Mouse (Mus musculus) ES-Bruce4 (cell line): ENCODE measurements around the gene Stxbp5l. TPM values are rescaled to one million over a fixed set of nuclear protein-coding genes. Genes with fewer than 3 reads are reported as not detected.
"Not testable (repeated sequence)": the region's sequence is repeated elsewhere in the genome, so short reads cannot be mapped to it uniquely, and the experiment has no call there.

Source experiments
- H3K27ac ChIP-seq: 2 replicates; pipeline ENCODE4 v1.5.1; 2012; ENCODE audit warnings: low read length, inconsistent platforms; ENCODE audit not compliant: insufficient read depth
- H3K27me3 ChIP-seq: 2 replicates; pipeline ENCODE4 v1.6.1; 2012; ENCODE audit warnings: mild to moderate bottlenecking, low read length, inconsistent platforms; ENCODE audit not compliant: control insufficient read depth, poor library complexity, insufficient read depth, severe bottlenecking
- H3K36me3 ChIP-seq: 2 replicates; pipeline ENCODE4 v1.6.1; 2012; ENCODE audit warnings: inconsistent platforms, mild to moderate bottlenecking, low read length, moderate library complexity; ENCODE audit not compliant: control insufficient read depth, poor library complexity, insufficient read depth, severe bottlenecking
- H3K4me1 ChIP-seq: one replicate; pipeline ENCODE4 v1.8.1; 2011; ENCODE audit warnings: low read length; ENCODE audit not compliant: control insufficient read depth, insufficient read depth
- H3K4me3 ChIP-seq: 2 replicates; pipeline ENCODE4 v1.5.1; 2011; ENCODE audit warnings: low read depth, mild to moderate bottlenecking, low read length
- H3K9ac ChIP-seq: 2 replicates; pipeline ENCODE4 v1.6.1; 2012; ENCODE audit warnings: low read depth, mild to moderate bottlenecking, inconsistent platforms; ENCODE audit not compliant: poor library complexity, severe bottlenecking
- H3K9me3 ChIP-seq: replicated peaks from 2 replicates; pipeline ENCODE4 v1.6.1; 2012; ENCODE audit warnings: mild to moderate bottlenecking, low read length, inconsistent platforms; ENCODE audit not compliant: control insufficient read depth, poor library complexity, insufficient read depth, severe bottlenecking
- CTCF ChIP-seq: IDR thresholded peaks from one replicate; pipeline ENCODE4 v1.8.1; 2011; ENCODE audit warnings: low read depth, low read length
- EP300 ChIP-seq: IDR thresholded peaks from 2 replicates; pipeline ENCODE4 v1.6.1; 2011; ENCODE audit warnings: low read depth, low read length; ENCODE audit not compliant: insufficient read depth
- POLR2A ChIP-seq: IDR thresholded peaks from one replicate; pipeline ENCODE4 v1.8.1; 2011; ENCODE audit warnings: low read length; ENCODE audit not compliant: insufficient read depth
- polyA plus RNA-seq: library from polyadenylated mRNA; stranded (reverse); fragments of >200 nt; gene quantifications from 2 replicates; pipeline ENCODE4 v1.2.4, GENCODE M21; 2011; ENCODE audit warnings: low read depth; ENCODE audit not compliant: missing spikeins, insufficient read depth, insufficient read length

Stxbp5l gene
- polyA plus RNA-seq, 1 experiment, result 0.18 TPM

DNA sequence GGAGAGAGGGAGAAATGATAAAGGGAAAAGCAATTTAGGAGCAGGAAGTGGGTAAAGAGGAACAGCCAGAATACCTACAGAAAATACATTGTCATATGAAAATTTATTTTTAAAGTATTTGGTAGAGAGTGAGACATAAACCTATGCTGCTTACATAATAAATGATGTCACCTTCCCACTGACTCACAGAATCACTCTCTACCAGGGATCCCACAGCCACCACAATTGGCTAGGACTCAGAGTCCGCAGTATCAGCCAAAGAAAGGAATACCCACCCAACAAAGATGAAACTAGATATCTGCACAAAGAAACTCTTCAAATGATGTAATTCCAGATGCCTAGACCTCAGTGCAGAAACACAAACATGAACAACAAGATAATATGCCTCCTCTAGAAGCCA lies 12.0 kb downstream of the Stxbp5l start:
- no peaks in the 10 kb centered on the region for H3K27me3 ChIP-seq
- no peaks in the 10 kb centered on the region for H3K36me3 ChIP-seq
- no peak overlapping the region for H3K27ac ChIP-seq
- TF ChIP-seq EP300 (no peak), POLR2A (no peak), CTCF (no peak)
- no peaks in the 10 kb centered on the region for H3K9me3 ChIP-seq
- H3K4me1 ChIP-seq, result no peaks in the 10 kb centered on the region
- H3K4me3 ChIP-seq, result no peak overlapping the region
- no peak overlapping the region for H3K9ac ChIP-seq

GRCm38 (mm10) chr16:37367426-37367825 lies 17.3 kb downstream of the Stxbp5l start:
- no peaks in the 10 kb centered on the region for H3K36me3 ChIP-seq
- H3K27ac ChIP-seq, result no peak overlapping the region
- TF ChIP-seq EP300 (no peak), POLR2A (no peak), CTCF (no peak)
- no peak overlapping the region for H3K9ac ChIP-seq
- no peaks in the 10 kb centered on the region for H3K9me3 ChIP-seq
- H3K4me1 ChIP-seq, result no peaks in the 10 kb centered on the region
- H3K27me3 ChIP-seq, result no peaks in the 10 kb centered on the region
- H3K4me3 ChIP-seq, result no peak overlapping the region

GRCm38 (mm10) chr16:37363958-37364357 lies 20.8 kb downstream of the Stxbp5l start:
- H3K9me3 ChIP-seq, result no peaks in the 10 kb centered on the region

DNA sequence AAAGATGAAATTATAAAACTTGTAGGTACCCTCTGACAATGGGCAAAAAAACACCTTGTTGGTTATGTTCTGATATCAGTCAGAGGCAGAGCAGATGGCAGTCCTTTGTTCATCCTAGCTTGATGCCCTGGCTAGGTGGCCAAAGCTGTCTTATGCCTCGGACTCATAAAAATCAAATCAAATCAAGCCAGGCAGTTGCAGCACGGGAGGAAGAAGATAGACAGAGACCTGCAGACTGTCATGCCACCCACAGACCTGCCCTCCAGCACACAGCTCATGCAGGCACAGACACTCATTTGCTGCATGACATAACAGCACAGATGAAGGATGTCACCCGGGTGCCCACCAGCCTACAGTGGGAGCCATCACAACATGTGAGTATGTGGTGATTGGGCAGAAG lies 29.1 kb downstream of the Stxbp5l start:
- TF ChIP-seq POLR2A, result no peak
- no peak for TF ChIP-seq CTCF
- TF ChIP-seq EP300, result no peak
- Histone ChIP-seq H3K27ac (no peak overlapping the region), H3K27me3 (no peaks in the 10 kb centered on the region)

More at GRCm38 (mm10) chr16:37363958-37364357, 20.8 kb downstream of the Stxbp5l start:
- Histone ChIP-seq H3K27ac (no peak overlapping the region), H3K9ac (no peak overlapping the region), H3K36me3 (no peaks in the 10 kb centered on the region), H3K4me1 (no peaks in the 10 kb centered on the region), H3K4me3 (no peak overlapping the region), H3K27me3 (no peaks in the 10 kb centered on the region)
- no peak for TF ChIP-seq POLR2A

GRCm38 (mm10) chr16:37347092-37347491 lies 37.7 kb downstream of the Stxbp5l start:
- no peak for TF ChIP-seq EP300
- no peak for TF ChIP-seq CTCF
- TF ChIP-seq POLR2A, result no peak
- no peaks in the 10 kb centered on the region for H3K4me1 ChIP-seq

More for the DNA sequence above, 29.1 kb downstream of the Stxbp5l start:
- no peaks in the 10 kb centered on the region for H3K4me1 ChIP-seq
- H3K36me3 ChIP-seq, result no peaks in the 10 kb centered on the region
- H3K9me3 ChIP-seq, result no peaks in the 10 kb centered on the region
- H3K9ac ChIP-seq, result no peak overlapping the region
- H3K4me3 ChIP-seq, result no peak overlapping the region

DNA sequence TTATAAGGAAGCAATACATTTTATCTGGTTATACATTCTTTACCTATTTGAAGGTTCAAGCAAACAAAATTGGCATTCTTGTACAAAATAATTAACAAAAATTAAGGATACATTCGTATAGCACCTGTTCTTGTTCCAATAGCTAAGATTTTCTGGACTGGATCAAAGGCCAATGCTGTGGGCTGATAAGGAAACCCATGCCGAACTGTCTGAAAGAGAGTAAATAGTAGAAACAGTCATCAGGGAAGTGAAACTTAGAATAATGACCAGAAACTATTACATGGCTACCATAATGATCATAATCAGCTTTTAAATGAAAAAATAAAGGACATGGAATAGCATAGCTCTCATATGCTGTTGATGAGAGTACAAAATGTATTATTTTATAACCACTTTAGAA lies 39.8 kb downstream of the Stxbp5l start:
- Histone ChIP-seq H3K36me3 (no peaks in the 10 kb centered on the region), H3K4me1 (no peaks in the 10 kb centered on the region), H3K9me3 (no peaks in the 10 kb centered on the region), H3K9ac (no peak overlapping the region), H3K27me3 (no peaks in the 10 kb centered on the region), H3K4me3 (no peak overlapping the region), H3K27ac (no peak overlapping the region)
- TF ChIP-seq EP300, result no peak
- no peak for TF ChIP-seq POLR2A
- no peak for TF ChIP-seq CTCF

More at GRCm38 (mm10) chr16:37347092-37347491, 37.7 kb downstream of the Stxbp5l start:
- no peaks in the 10 kb centered on the region for H3K36me3 ChIP-seq
- no peak overlapping the region for H3K9ac ChIP-seq
- H3K27me3 ChIP-seq, result no peaks in the 10 kb centered on the region
- H3K9me3 ChIP-seq, result no peaks in the 10 kb centered on the region
- H3K27ac ChIP-seq, result no peak overlapping the region
- no peak overlapping the region for H3K4me3 ChIP-seq

DNA sequence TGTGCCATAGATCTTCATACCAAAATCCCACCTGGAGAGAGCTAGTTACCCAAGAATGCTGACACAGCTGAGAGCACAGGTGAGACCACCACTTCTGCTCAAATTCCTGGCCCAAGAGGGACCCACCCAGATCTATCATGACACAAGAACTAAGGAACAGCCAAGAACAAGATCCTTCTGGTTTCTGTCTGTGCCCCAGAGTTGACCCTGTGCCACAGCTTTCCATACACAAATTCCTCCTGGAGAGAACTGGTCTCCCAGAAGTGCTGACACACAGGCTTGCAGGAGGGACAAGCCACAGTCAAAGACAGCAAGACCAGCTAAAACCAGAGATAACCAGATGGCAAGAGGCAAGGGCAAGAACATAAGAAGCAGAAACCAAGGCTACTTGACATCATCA lies 43.3 kb downstream of the Stxbp5l start:
- not testable (repeated sequence) for H3K36me3 ChIP-seq, H3K27ac ChIP-seq, H3K9me3 ChIP-seq, H3K4me1 ChIP-seq, H3K27me3 ChIP-seq, H3K9ac ChIP-seq, H3K4me3 ChIP-seq
